Mouse (Mus musculus): ENCODE measurements around the gene 2610301B20Rik.
"Not testable (repeated sequence)": the region's sequence is repeated elsewhere in the genome, so short reads cannot be mapped to it uniquely, and the experiment has no call there.

The 2610301B20Rik gene

GRCm38 (mm10) chr4:10905234-10905801 is 31.0 kb downstream of the 2610301B20Rik start:
- CTCF ChIA-PET = no interaction called here

GRCm38 (mm10) chr4:10911417-10911816 is 37.1 kb downstream of the 2610301B20Rik start:
- CTCF ChIA-PET = not testable (repeated sequence)

GRCm38 (mm10) chr4:10911909-10912478 is 37.7 kb downstream of the 2610301B20Rik start:
- CTCF ChIA-PET = no interaction called here

GRCm38 (mm10) chr4:10912611-10913301 is 38.5 kb downstream of the 2610301B20Rik start:
- CTCF ChIA-PET = interaction anchor here (0.6 to 1.0 kb wide), 2 partner anchors 113 to 187 kb away, joined by 3 to 4 read pairs; no protein-coding TSS in a partner anchor

- CTCF ChIA-PET = interaction anchor here (1.0 kb wide), 1 partner anchor 112 kb away, joined by 3 read pairs; no protein-coding TSS in a partner anchor
Measured at GRCm38 (mm10) chr4:10913409-10913808, 39.1 kb downstream of the 2610301B20Rik start.

GRCm38 (mm10) chr4:10914766-10915165 is 40.5 kb downstream of the 2610301B20Rik start:
- CTCF ChIA-PET = no interaction called here

- CTCF ChIA-PET = interaction anchor here (0.7 kb wide), 1 partner anchor 170 kb away, joined by 12 read pairs; no protein-coding TSS in a partner anchor
Measured at GRCm38 (mm10) chr4:10915271-10915670, 41.0 kb downstream of the 2610301B20Rik start.

- CTCF ChIA-PET = no interaction called here
Measured at GRCm38 (mm10) chr4:10918402-10918801, 44.1 kb downstream of the 2610301B20Rik start.

GRCm38 (mm10) chr4:10919097-10919496 is 44.8 kb downstream of the 2610301B20Rik start:
- CTCF ChIA-PET = no interaction called here

GRCm38 (mm10) chr4:10919530-10919929 is 45.2 kb downstream of the 2610301B20Rik start:
- CTCF ChIA-PET = no interaction called here

- CTCF ChIA-PET = interaction anchor here (0.6 kb wide), 1 partner anchor 97 kb away, joined by 5 read pairs; no protein-coding TSS in a partner anchor
Measured at GRCm38 (mm10) chr4:10919987-10920386, 45.7 kb downstream of the 2610301B20Rik start.

- CTCF ChIA-PET = interaction anchor here (0.6 kb wide), 1 partner anchor 97 kb away, joined by 5 read pairs; no protein-coding TSS in a partner anchor
Measured at GRCm38 (mm10) chr4:10920622-10921021, 46.3 kb downstream of the 2610301B20Rik start.

- CTCF ChIA-PET = interaction anchor here (0.7 kb wide), 1 partner anchor 237 kb away, joined by 3 read pairs; no protein-coding TSS in a partner anchor
Measured at GRCm38 (mm10) chr4:10923180-10923579, 48.9 kb downstream of the 2610301B20Rik start.

GRCm38 (mm10) chr4:10924140-10924539 is 49.8 kb downstream of the 2610301B20Rik start:
- CTCF ChIA-PET = no interaction called here

GRCm38 (mm10) chr4:10924541-10924940 is 50.2 kb downstream of the 2610301B20Rik start:
- CTCF ChIA-PET = no interaction called here

GRCm38 (mm10) chr4:10926416-10926815 is 52.1 kb downstream of the 2610301B20Rik start:
- CTCF ChIA-PET = no interaction called here

GRCm38 (mm10) chr4:10928158-10928557 is 53.9 kb downstream of the 2610301B20Rik start:
- CTCF ChIA-PET = interaction anchor here (0.7 kb wide), 1 partner anchor 103 kb away, joined by 16 read pairs; no protein-coding TSS in a partner anchor

GRCm38 (mm10) chr4:10929726-10930125 is 55.4 kb downstream of the 2610301B20Rik start:
- CTCF ChIA-PET = interaction anchor here (0.5 to 0.6 kb wide), 2 partner anchors 57 to 122 kb away, joined by 3 to 6 read pairs; no protein-coding TSS in a partner anchor

GRCm38 (mm10) chr4:10931040-10931439 is 56.7 kb downstream of the 2610301B20Rik start:
- CTCF ChIA-PET = no interaction called here

- CTCF ChIA-PET = no interaction called here
Measured at GRCm38 (mm10) chr4:10932091-10932745, 57.9 kb downstream of the 2610301B20Rik start.

- CTCF ChIA-PET = interaction anchor here (0.6 kb wide), 1 partner anchor 99 kb away, joined by 5 read pairs; no protein-coding TSS in a partner anchor
Measured at GRCm38 (mm10) chr4:10932782-10933181, 58.5 kb downstream of the 2610301B20Rik start.

- CTCF ChIA-PET = no interaction called here
Measured at GRCm38 (mm10) chr4:10936766-10937165, 62.5 kb downstream of the 2610301B20Rik start.

Data from spleen, embryonic (tissue).